ENCODE assay signal across 8 mouse cellular contexts in the genomic region with DNA sequence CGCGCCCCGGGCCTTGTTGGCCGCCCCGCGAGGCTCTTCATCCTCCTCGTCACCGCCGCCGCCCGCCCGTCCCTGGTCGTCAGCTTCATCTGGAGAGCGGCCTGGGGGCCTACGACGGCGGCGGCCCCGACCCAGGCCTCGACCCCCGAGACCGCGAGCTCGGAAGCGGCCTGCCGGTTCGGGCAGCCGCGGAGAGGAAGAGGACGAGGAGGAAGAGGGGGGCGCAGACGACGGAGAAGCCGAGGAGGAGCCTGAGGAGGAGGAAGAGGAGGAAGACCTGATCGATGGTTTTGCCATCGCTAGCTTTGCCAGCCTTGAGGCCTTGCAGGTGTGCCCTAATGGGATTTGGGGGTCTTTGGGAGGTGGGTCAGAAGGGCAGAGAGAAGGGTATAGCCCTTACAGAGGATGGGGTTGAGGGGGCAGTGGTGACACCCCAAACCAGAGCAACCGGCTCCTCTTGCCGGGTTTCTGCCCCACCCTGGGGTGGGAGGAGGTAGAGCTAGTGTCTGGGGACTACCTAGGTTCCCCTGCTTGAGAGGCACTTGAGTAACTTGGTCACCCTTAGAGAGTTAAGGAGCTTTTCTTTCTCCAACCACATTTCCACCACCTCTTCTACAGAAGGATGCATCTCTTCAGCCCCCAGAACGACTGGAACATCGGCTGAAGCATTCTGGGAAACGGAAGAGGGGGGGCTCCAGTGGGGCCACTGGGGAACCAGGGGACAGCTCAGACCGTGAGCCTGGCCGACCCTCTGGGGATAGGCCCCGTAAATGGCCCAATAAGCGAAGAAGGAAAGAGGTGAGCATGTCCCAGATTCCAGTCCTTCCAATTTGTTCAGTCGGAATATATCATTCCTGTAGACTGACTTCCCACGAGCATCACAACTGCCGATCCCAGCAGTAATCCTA. TPM values are rescaled to one million over a fixed set of nuclear protein-coding genes. Genes with fewer than 3 reads are reported as not detected.
DNase-seq lines count a peak whose midpoint lies in the region; ATAC-seq and TF ChIP-seq lines count a peak whose summit lies in the region.

No protein-coding gene starts in this region.

- peak overlapping the region; percentile 97 for H3K4me3 ChIP-seq in megakaryocyte, embryonic 14.5 days (replicated peaks)
- H3K4me3 ChIP-seq in heart, embryonic 16.5 days (ENCODE audit: low read length) = peak overlapping the region; percentile 72
- H3K4me3 ChIP-seq in limb, embryonic 14.5 days (replicated peaks; ENCODE audit: low read length) = peak overlapping the region; percentile 89
- peak overlapping the region; percentile 98 for H3K4me3 ChIP-seq in neural tube, embryonic 12.5 days

- H3K36me3 ChIP-seq in megakaryocyte, embryonic 14.5 days (replicated peaks; ENCODE audit: low read length) = peaks cover 75% of the 10 kb centered on the region
- H3K36me3 ChIP-seq in heart, embryonic 16.5 days (ENCODE audit: control insufficient read depth, insufficient read depth) = peaks cover 45% of the 10 kb centered on the region
- H3K36me3 ChIP-seq in limb, embryonic 14.5 days (ENCODE audit: control insufficient read depth, insufficient read depth, low read length) = peaks cover 59% of the 10 kb centered on the region
- peaks cover 54% of the 10 kb centered on the region for H3K36me3 ChIP-seq in neural tube, embryonic 12.5 days

- peaks cover 76% of the 10 kb centered on the region for H3K4me1 ChIP-seq in megakaryocyte, embryonic 14.5 days
- peaks cover 23% of the 10 kb centered on the region for H3K4me1 ChIP-seq in heart, embryonic 16.5 days (ENCODE audit: control insufficient read depth, insufficient read depth, low read length)
- H3K4me1 ChIP-seq in limb, embryonic 14.5 days (ENCODE audit: control insufficient read depth, insufficient read depth, low read length) = peaks cover 14% of the 10 kb centered on the region
- H3K4me1 ChIP-seq in neural tube, embryonic 12.5 days = peaks cover 25% of the 10 kb centered on the region

- H3K27me3 ChIP-seq in megakaryocyte, embryonic 14.5 days (replicated peaks) = no peaks in the 10 kb centered on the region
- H3K27me3 ChIP-seq in heart, embryonic 16.5 days (ENCODE audit: control insufficient read depth, insufficient read depth, low read length) = no peaks in the 10 kb centered on the region
- no peaks in the 10 kb centered on the region for H3K27me3 ChIP-seq in limb, embryonic 14.5 days (ENCODE audit: control insufficient read depth, insufficient read depth, low read length)
- H3K27me3 ChIP-seq in neural tube, embryonic 12.5 days (replicated peaks) = no peaks in the 10 kb centered on the region

- peak overlapping the region; percentile 100 for H3K27ac ChIP-seq in heart, embryonic 16.5 days (ENCODE audit: low read length)
- H3K27ac ChIP-seq in limb, embryonic 14.5 days (replicated peaks; ENCODE audit: low read depth, low read length) = peak overlapping the region; percentile 85
- H3K27ac ChIP-seq in neural tube, embryonic 12.5 days = peak overlapping the region; percentile 90

- no peak for TF ChIP-seq POLR2A in limb, embryonic 14.5 days (IDR thresholded peaks at IDR 0.05; ENCODE audit: borderline replicate concordance, extremely low read depth, insufficient read depth, insufficient read length)

- no peaks in the 10 kb centered on the region for H3K9me3 ChIP-seq in megakaryocyte, embryonic 14.5 days
- H3K9me3 ChIP-seq in heart, embryonic 16.5 days (replicated peaks; ENCODE audit: control insufficient read depth, low read length) = no peaks in the 10 kb centered on the region
- H3K9me3 ChIP-seq in limb, embryonic 14.5 days (ENCODE audit: control insufficient read depth, low read length) = no peaks in the 10 kb centered on the region
- H3K9me3 ChIP-seq in neural tube, embryonic 12.5 days = no peaks in the 10 kb centered on the region

- ATAC-seq in megakaryocyte, adult 5-6 weeks (ENCODE audit: poor library complexity, severe bottlenecking) = no peak
- no peak for ATAC-seq in heart, embryonic 16.5 days (replicated peaks; ENCODE audit: extremely low read depth, insufficient read depth, low FRiP score)
- no peak for ATAC-seq in limb, embryonic 14.5 days (ENCODE audit: low FRiP score, low read depth)
- ATAC-seq in neural tube, embryonic 12.5 days (ENCODE audit: low FRiP score, low read depth) = no peak
- no peak for ATAC-seq in monocyte, adult 5-6 weeks (replicated peaks; ENCODE audit: insufficient number of reproducible peaks, low FRiP score, low TSS enrichment, poor library complexity, severe bottlenecking)

- peak overlapping the region; percentile 96 for H3K9ac ChIP-seq in heart, embryonic 16.5 days (ENCODE audit: low read length)
- H3K9ac ChIP-seq in limb, embryonic 14.5 days (ENCODE audit: low read depth, low read length, severe bottlenecking) = peak overlapping the region; percentile 92
- H3K9ac ChIP-seq in neural tube, embryonic 12.5 days = peak overlapping the region; percentile 98

- DNase-seq in cerebellum, adult 9-11 months = peak; percentile 69
- no peak for DNase-seq in limb, embryonic 14.5 days (ENCODE audit: low spot score)
- no peak for DNase-seq in ovary, postnatal 36 days (ENCODE audit: low spot score)

- peak overlapping the region; percentile 98 for H3K4me2 ChIP-seq in heart, embryonic 16.5 days (ENCODE audit: low read depth, low read length)
- peak overlapping the region; percentile 86 for H3K4me2 ChIP-seq in limb, embryonic 14.5 days (replicated peaks; ENCODE audit: low read depth, low read length, severe bottlenecking)
- peak overlapping the region; percentile 94 for H3K4me2 ChIP-seq in neural tube, embryonic 12.5 days (replicated peaks)

- 3% methylated on average over 47 of the region's 48 CpGs for WGBS in heart, embryonic 16.5 days
- 4% methylated on average over 44 of the region's 48 CpGs for WGBS in limb, embryonic 14.5 days
- 4% methylated on average over 48 of the region's 48 CpGs for WGBS in neural tube, embryonic 12.5 days

RNA-seq across cellular contexts. Expression of a gene that starts 0.6 kb away (rescaled TPM):
- 237 and 322 TPM in 2 replicates for polyA plus RNA-seq in megakaryocyte, embryonic 14.5 days (2012; ENCODE audit: insufficient read depth, low replicate concordance)
- total RNA-seq in megakaryocyte, adult 5-6 weeks (2015) = 115 and 138 TPM in 2 replicates
- total RNA-seq in megakaryocyte, adult 5-6 weeks (2017) = 28.1 and 38.1 TPM in 2 replicates
- polyA plus RNA-seq in heart, embryonic 16.5 days (2015; fragmentation: Nextera tagmentation; extraction: Ambion mirVana) = 8.3 and 8.9 TPM in 2 replicates
- polyA plus RNA-seq in limb, embryonic 14.5 days (2012; rRNA removed) = 49.8 and 57.2 TPM in 2 replicates
- 17.3 and 21.1 TPM in 2 replicates for polyA plus RNA-seq in limb, embryonic 14.5 days (2014; fragmentation: Nextera tagmentation; extraction: Ambion mirVana)
- polyA plus RNA-seq in neural tube, embryonic 12.5 days (2016; fragmentation: Nextera tagmentation; extraction: Ambion mirVana) = 13.1 and 16.9 TPM in 2 replicates
- 27.9 to 55.8 TPM (median 33.5 TPM) in 3 replicates for total RNA-seq in monocyte, adult 5-6 weeks (2017)

RNA-seq across cellular contexts. Expression of a gene that starts 20.2 kb away (rescaled TPM):
- polyA plus RNA-seq in megakaryocyte, embryonic 14.5 days (2012; ENCODE audit: insufficient read depth, low replicate concordance) = 83.1 and 177 TPM in 2 replicates
- 113 and 114 TPM in 2 replicates for total RNA-seq in megakaryocyte, adult 5-6 weeks (2015)
- total RNA-seq in megakaryocyte, adult 5-6 weeks (2017) = 37.0 and 46.2 TPM in 2 replicates
- polyA plus RNA-seq in heart, embryonic 16.5 days (2015; fragmentation: Nextera tagmentation; extraction: Ambion mirVana) = 31.6 and 31.8 TPM in 2 replicates
- 65.8 and 86.0 TPM in 2 replicates for polyA plus RNA-seq in limb, embryonic 14.5 days (2012; rRNA removed)
- polyA plus RNA-seq in limb, embryonic 14.5 days (2014; fragmentation: Nextera tagmentation; extraction: Ambion mirVana) = 43.7 and 49.7 TPM in 2 replicates
- polyA plus RNA-seq in neural tube, embryonic 12.5 days (2016; fragmentation: Nextera tagmentation; extraction: Ambion mirVana) = 56.1 and 63.5 TPM in 2 replicates
- total RNA-seq in monocyte, adult 5-6 weeks (2017) = 63.5 to 76.8 TPM (median 69.4 TPM) in 3 replicates

RNA-seq across cellular contexts. Expression of a gene that starts 30.6 kb away (rescaled TPM):
- 4.4 and 12.0 TPM in 2 replicates for polyA plus RNA-seq in megakaryocyte, embryonic 14.5 days (2012; ENCODE audit: insufficient read depth, low replicate concordance)
- total RNA-seq in megakaryocyte, adult 5-6 weeks (2015) = 1.2 and 1.6 TPM in 2 replicates
- 1.4 and 1.8 TPM in 2 replicates for total RNA-seq in megakaryocyte, adult 5-6 weeks (2017)
- 3.6 and 4.3 TPM in 2 replicates for polyA plus RNA-seq in heart, embryonic 16.5 days (2015; fragmentation: Nextera tagmentation; extraction: Ambion mirVana)
- polyA plus RNA-seq in limb, embryonic 14.5 days (2012; rRNA removed) = 10.2 and 14.7 TPM in 2 replicates
- polyA plus RNA-seq in limb, embryonic 14.5 days (2014; fragmentation: Nextera tagmentation; extraction: Ambion mirVana) = 7.7 and 10.5 TPM in 2 replicates
- polyA plus RNA-seq in neural tube, embryonic 12.5 days (2016; fragmentation: Nextera tagmentation; extraction: Ambion mirVana) = 17.4 and 20.3 TPM in 2 replicates
- total RNA-seq in monocyte, adult 5-6 weeks (2017) = 1.4 to 2.8 TPM (median 1.9 TPM) in 3 replicates

RNA-seq across cellular contexts. Expression of a gene that starts 32.2 kb away (rescaled TPM):
- polyA plus RNA-seq in megakaryocyte, embryonic 14.5 days (2012; ENCODE audit: insufficient read depth, low replicate concordance) = 4.0 and 9.1 TPM in 2 replicates
- 53.0 and 57.0 TPM in 2 replicates for total RNA-seq in megakaryocyte, adult 5-6 weeks (2015)
- total RNA-seq in megakaryocyte, adult 5-6 weeks (2017) = 15.8 and 21.1 TPM in 2 replicates
- 27.7 and 29.8 TPM in 2 replicates for polyA plus RNA-seq in heart, embryonic 16.5 days (2015; fragmentation: Nextera tagmentation; extraction: Ambion mirVana)
- 21.4 and 37.2 TPM in 2 replicates for polyA plus RNA-seq in limb, embryonic 14.5 days (2012; rRNA removed)
- polyA plus RNA-seq in limb, embryonic 14.5 days (2014; fragmentation: Nextera tagmentation; extraction: Ambion mirVana) = 44.1 and 54.8 TPM in 2 replicates
- 72.9 and 79.9 TPM in 2 replicates for polyA plus RNA-seq in neural tube, embryonic 12.5 days (2016; fragmentation: Nextera tagmentation; extraction: Ambion mirVana)
- total RNA-seq in monocyte, adult 5-6 weeks (2017) = 12.3 to 47.6 TPM (median 26.1 TPM) in 3 replicates

RNA-seq across cellular contexts. Expression of a gene that starts 39.8 kb away (rescaled TPM):
- 15.7 and 25.1 TPM in 2 replicates for polyA plus RNA-seq in megakaryocyte, embryonic 14.5 days (2012; ENCODE audit: insufficient read depth, low replicate concordance)
- 14.8 and 16.7 TPM in 2 replicates for total RNA-seq in megakaryocyte, adult 5-6 weeks (2015)
- total RNA-seq in megakaryocyte, adult 5-6 weeks (2017) = 5.4 and 8.3 TPM in 2 replicates
- 8.7 and 9.2 TPM in 2 replicates for polyA plus RNA-seq in heart, embryonic 16.5 days (2015; fragmentation: Nextera tagmentation; extraction: Ambion mirVana)
- polyA plus RNA-seq in limb, embryonic 14.5 days (2012; rRNA removed) = 17.4 and 19.6 TPM in 2 replicates
- 15.0 and 17.0 TPM in 2 replicates for polyA plus RNA-seq in limb, embryonic 14.5 days (2014; fragmentation: Nextera tagmentation; extraction: Ambion mirVana)
- polyA plus RNA-seq in neural tube, embryonic 12.5 days (2016; fragmentation: Nextera tagmentation; extraction: Ambion mirVana) = 14.3 and 15.0 TPM in 2 replicates
- 2.3 to 18.1 TPM (median 5.0 TPM) in 3 replicates for total RNA-seq in monocyte, adult 5-6 weeks (2017)
